Mouse (Mus musculus): ENCODE measurements around the gene Prkra. TPM values are rescaled to one million over a fixed set of nuclear protein-coding genes. Genes with fewer than 3 reads are reported as not detected.

The Prkra gene
- polyA plus RNA-seq, 1 experiment: 17.0 TPM

GRCm38 (mm10) chr2:76586906-76587305 is 60.9 kb downstream of the Prkra start:
- H3K36me3 ChIP-seq (ENCODE audit: control insufficient read depth, insufficient read depth, low read length): peaks cover 3% of the 10 kb centered on the region
- H3K27me3 ChIP-seq (replicated peaks; ENCODE audit: control insufficient read depth, insufficient read depth, low read length): no peaks in the 10 kb centered on the region
- 90% methylated on average over 10 of the region's 10 CpGs for WGBS
- no peak for TF ChIP-seq CTCF (conservative IDR thresholded peaks at IDR 0.05; ENCODE audit: insufficient read depth, insufficient read length, low read depth, low read length)
- no peak for TF ChIP-seq POLR2A (IDR thresholded peaks at IDR 0.05; ENCODE audit: low read depth, low read length)
- H3K27ac ChIP-seq (ENCODE audit: insufficient read depth, low read depth, low read length): no peak overlapping the region
- no peak for DNase-seq
- no peaks in the 10 kb centered on the region for H3K4me1 ChIP-seq (ENCODE audit: control insufficient read depth, insufficient read depth, low read length)
- H3K4me3 ChIP-seq (ENCODE audit: insufficient read depth, low read depth, low read length): no peak overlapping the region

DNA sequence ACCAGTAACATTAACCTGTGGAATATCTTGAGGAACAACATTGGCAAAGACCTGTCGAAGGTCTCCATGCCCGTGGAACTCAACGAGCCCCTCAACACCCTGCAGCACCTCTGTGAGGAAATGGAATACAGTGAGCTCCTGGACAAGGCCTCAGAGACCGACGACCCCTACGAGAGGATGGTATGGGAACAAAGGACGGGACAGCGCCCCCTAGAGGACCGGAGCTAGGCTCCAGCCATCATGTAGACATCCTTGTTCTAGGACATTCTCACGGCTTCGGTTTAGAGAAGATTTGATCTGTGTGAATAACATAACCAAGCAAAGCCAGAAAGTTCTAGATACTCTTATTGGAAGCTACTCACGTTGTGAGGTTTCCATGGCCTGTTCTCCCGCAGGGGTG is 62.7 kb downstream of the Prkra start:
- WGBS: 89% methylated on average over 13 of the region's 13 CpGs
- Histone ChIP-seq H3K4me1 (ENCODE audit: control insufficient read depth, insufficient read depth, low read length) (no peaks in the 10 kb centered on the region), H3K4me3 (ENCODE audit: insufficient read depth, low read depth, low read length) (no peak overlapping the region), H3K27ac (ENCODE audit: insufficient read depth, low read depth, low read length) (no peak overlapping the region), H3K36me3 (ENCODE audit: control insufficient read depth, insufficient read depth, low read length) (peaks cover 3% of the 10 kb centered on the region), H3K27me3 (replicated peaks; ENCODE audit: control insufficient read depth, insufficient read depth, low read length) (no peaks in the 10 kb centered on the region)
- no peak; the same call in 1 of the 2 replicates for TF ChIP-seq CTCF (conservative IDR thresholded peaks at IDR 0.05; ENCODE audit: insufficient read depth, insufficient read length, low read depth, low read length)
- TF ChIP-seq POLR2A (IDR thresholded peaks at IDR 0.05; ENCODE audit: low read depth, low read length): no peak
- DNase-seq: no peak

Other genes with a start within 250 kb of the Prkra start
- gene Osbpl6, start 241.5 kb downstream of the Prkra start, polyA plus RNA-seq (2012; rRNA removed): 35.1 and 41.2 TPM in 2 replicates
- gene Pjvk, start 461 bp upstream of the Prkra start, polyA plus RNA-seq (2012; rRNA removed): 1.1 and 1.2 TPM in 2 replicates
- gene Fkbp7, start 25.1 kb upstream of the Prkra start, polyA plus RNA-seq (2012; rRNA removed): 2.9 and 4.0 TPM in 2 replicates
- gene Plekha3, start 27.3 kb upstream of the Prkra start, polyA plus RNA-seq (2012; rRNA removed): 22.3 and 23.9 TPM in 2 replicates